Mouse (Mus musculus) forebrain, embryonic 15.5 days (tissue): ENCODE data around the gene H2-M10.6. TPM values are rescaled to one million over a fixed set of nuclear protein-coding genes. Genes with fewer than 3 reads are reported as not detected.
"Not testable (repeated sequence)": the region's sequence is repeated elsewhere in the genome, so short reads cannot be mapped to it uniquely, and the experiment has no call there.

ENCODE experiments used
- ATAC-seq: fragments of 200-750 bp; cut with Nextera tagmentation; replicated peaks from 2 replicates; pipeline ENCODE4 v1.8.0; 2017; ENCODE audit warnings: mild to moderate bottlenecking, moderate TSS enrichment, moderate library complexity
- H3K27ac ChIP-seq: fragments of 300-500 bp; sonication (generic); replicated peaks from 2 replicates; pipeline ENCODE4 v1.5.1; 2015; ENCODE audit warnings: mild to moderate bottlenecking, inconsistent platforms
- H3K27me3 ChIP-seq: fragments of 300-500 bp; sonication (generic); 2 replicates; pipeline ENCODE4 v1.6.1; 2015; ENCODE audit warnings: inconsistent platforms
- H3K36me3 ChIP-seq: fragments of 300-500 bp; sonication (generic); 2 replicates; pipeline ENCODE4 v1.6.1; 2015; ENCODE audit warnings: mild to moderate bottlenecking, inconsistent platforms
- H3K4me1 ChIP-seq: fragments of 300-500 bp; sonication (generic); 2 replicates; pipeline ENCODE4 v1.6.1; 2015; ENCODE audit warnings: inconsistent platforms
- H3K4me2 ChIP-seq: fragments of 300-500 bp; sonication (generic); replicated peaks from 2 replicates; pipeline ENCODE4 v1.6.1; 2015; ENCODE audit warnings: mild to moderate bottlenecking, inconsistent platforms
- H3K4me3 ChIP-seq: fragments of 300-500 bp; sonication (generic); 2 replicates; pipeline ENCODE4 v1.5.1; 2015; ENCODE audit warnings: mild to moderate bottlenecking, inconsistent platforms
- H3K9ac ChIP-seq: fragments of 300-500 bp; sonication (generic); replicated peaks from 2 replicates; pipeline ENCODE4 v1.6.1; 2015; ENCODE audit warnings: mild to moderate bottlenecking, inconsistent platforms
- H3K9me3 ChIP-seq: fragments of 300-500 bp; sonication (generic); 2 replicates; pipeline ENCODE4 v1.6.1; 2016; ENCODE audit warnings: inconsistent platforms
- WGBS: fragments of 180-500 bp; shearing (Covaris S2); methylation state at CpG from one replicate; pipeline ENCODE4 v1.1.7; 2015; ENCODE audit warnings: mixed read lengths; 5-methylcytosine and 5-hydroxymethylcytosine counted together
- polyA plus RNA-seq: library from polyadenylated mRNA; unstranded; fragments of >200 nt; fragmentation: Nextera tagmentation; extraction: Ambion mirVana; gene quantifications from 2 replicates; pipeline ENCODE4 v1.2.1, GENCODE M21; 2015

H2-M10.6 gene
- not detected in 2 replicates for polyA plus RNA-seq

- Histone ChIP-seq H3K9ac (no peak within 1 kb of the TSS), H3K4me2 (no peak within 1 kb of the TSS), H3K36me3 (no peaks in the 10 kb centered on the region), H3K27me3 (no peaks in the 10 kb centered on the region), H3K4me1 (no peaks in the 10 kb centered on the region), H3K27ac (no peak within 1 kb of the TSS), H3K4me3 (no peak within 1 kb of the TSS), H3K9me3 (no peaks in the 10 kb centered on the region)
- no peak for ATAC-seq
These were observed at the start of gene H2-M10.6 for GRCm38 (mm10) chr17:36811871-36812270. TSS of gene H2-M10.6 (plus strand) at chr17:36812171.

- Histone ChIP-seq H3K9me3 (no peaks in the 10 kb centered on the region), H3K27ac (no peak overlapping the region), H3K9ac (no peak overlapping the region), H3K4me1 (no peaks in the 10 kb centered on the region), H3K27me3 (no peaks in the 10 kb centered on the region), H3K4me3 (no peak overlapping the region), H3K4me2 (no peak overlapping the region), H3K36me3 (no peaks in the 10 kb centered on the region)
- WGBS = 60% methylated on average over 2 of the region's 2 CpGs
- ATAC-seq = no peak
These were observed 48.2 kb upstream of the H2-M10.6 start for GRCm38 (mm10) chr17:36763816-36764215.

GRCm38 (mm10) chr17:36764244-36764643 is 47.7 kb upstream of the H2-M10.6 start:
- H3K9ac ChIP-seq, H3K27ac ChIP-seq, H3K4me2 ChIP-seq, H3K36me3 ChIP-seq, H3K4me1 ChIP-seq, H3K27me3 ChIP-seq, H3K9me3 ChIP-seq, ATAC-seq, H3K4me3 ChIP-seq: not testable (repeated sequence)
- 41% methylated on average over 2 of the region's 2 CpGs for WGBS

- ATAC-seq, H3K27me3 ChIP-seq, H3K36me3 ChIP-seq, H3K4me2 ChIP-seq, H3K4me3 ChIP-seq, H3K27ac ChIP-seq, H3K9ac ChIP-seq, H3K9me3 ChIP-seq, H3K4me1 ChIP-seq: not testable (repeated sequence)
- 66% methylated on average over 2 of the region's 2 CpGs for WGBS
These were observed 46.6 kb upstream of the H2-M10.6 start for GRCm38 (mm10) chr17:36765403-36765802.

- H3K4me1 ChIP-seq, H3K9me3 ChIP-seq, ATAC-seq, H3K36me3 ChIP-seq, H3K4me3 ChIP-seq, H3K27me3 ChIP-seq, H3K9ac ChIP-seq, H3K27ac ChIP-seq, H3K4me2 ChIP-seq: not testable (repeated sequence)
- WGBS = 79% methylated on average over 2 of the region's 2 CpGs
These were observed 39.4 kb upstream of the H2-M10.6 start, which contains the start of gene H2-M10.5 for GRCm38 (mm10) chr17:36772610-36773009. TSS of gene H2-M10.5 (plus strand) at chr17:36772910.

GRCm38 (mm10) chr17:36781533-36781932 is 30.4 kb upstream of the H2-M10.6 start:
- no peaks in the 10 kb centered on the region for H3K36me3 ChIP-seq
- H3K4me3 ChIP-seq = no peak overlapping the region
- 67% methylated on average over 3 of the region's 3 CpGs for WGBS
- H3K9ac ChIP-seq = no peak overlapping the region
- H3K27me3 ChIP-seq = no peaks in the 10 kb centered on the region
- H3K27ac ChIP-seq = no peak overlapping the region
- H3K4me1 ChIP-seq = no peaks in the 10 kb centered on the region
- H3K9me3 ChIP-seq = no peaks in the 10 kb centered on the region
- no peak overlapping the region for H3K4me2 ChIP-seq
- no peak for ATAC-seq

- H3K9me3 ChIP-seq, H3K36me3 ChIP-seq, H3K4me2 ChIP-seq, H3K9ac ChIP-seq, H3K4me1 ChIP-seq, H3K4me3 ChIP-seq, H3K27me3 ChIP-seq, H3K27ac ChIP-seq: not testable (repeated sequence)
- ATAC-seq = peak; percentile 66; the same call in 1 of the 2 replicates
- WGBS = 42% methylated on average over 1 of the region's 1 CpGs
These were observed 25.5 kb upstream of the H2-M10.6 start for GRCm38 (mm10) chr17:36786483-36786886.

GRCm38 (mm10) chr17:36788351-36788750 is 23.6 kb upstream of the H2-M10.6 start:
- WGBS = 80% methylated on average over 2 of the region's 2 CpGs
- Histone ChIP-seq H3K27ac (no peak overlapping the region), H3K36me3 (no peaks in the 10 kb centered on the region), H3K4me3 (no peak overlapping the region), H3K27me3 (no peaks in the 10 kb centered on the region), H3K4me1 (no peaks in the 10 kb centered on the region), H3K9ac (no peak overlapping the region), H3K9me3 (no peaks in the 10 kb centered on the region), H3K4me2 (no peak overlapping the region)
- 0 out of 2 replicates have a peak, but pooled peaks have one; percentile 39 for ATAC-seq

GRCm38 (mm10) chr17:36788801-36789200 is 23.2 kb upstream of the H2-M10.6 start:
- not testable (repeated sequence) for H3K4me2 ChIP-seq, H3K4me1 ChIP-seq, H3K27me3 ChIP-seq, H3K36me3 ChIP-seq, H3K9me3 ChIP-seq, H3K27ac ChIP-seq, H3K9ac ChIP-seq, H3K4me3 ChIP-seq
- peak; percentile 88 for ATAC-seq

GRCm38 (mm10) chr17:36799493-36799892 is 12.5 kb upstream of the H2-M10.6 start:
- no peak for ATAC-seq
- Histone ChIP-seq H3K4me1 (no peaks in the 10 kb centered on the region), H3K27me3 (no peaks in the 10 kb centered on the region), H3K4me3 (no peak overlapping the region), H3K9ac (no peak overlapping the region), H3K4me2 (no peak overlapping the region), H3K27ac (no peak overlapping the region), H3K9me3 (no peaks in the 10 kb centered on the region), H3K36me3 (no peaks in the 10 kb centered on the region)
- WGBS = 93% methylated on average over 10 of the region's 10 CpGs

- not testable (repeated sequence) for H3K36me3 ChIP-seq, H3K27me3 ChIP-seq, H3K27ac ChIP-seq, H3K4me3 ChIP-seq, ATAC-seq, H3K9me3 ChIP-seq, H3K4me2 ChIP-seq, H3K9ac ChIP-seq, H3K4me1 ChIP-seq
- WGBS = 85% methylated on average over 4 of the region's 4 CpGs
These were observed 12.0 kb upstream of the H2-M10.6 start for GRCm38 (mm10) chr17:36799921-36800462.

- H3K9ac ChIP-seq = no peak overlapping the region
- no peak for ATAC-seq
- no peaks in the 10 kb centered on the region for H3K9me3 ChIP-seq
- H3K27me3 ChIP-seq = no peaks in the 10 kb centered on the region
- no peak overlapping the region for H3K27ac ChIP-seq
- H3K4me3 ChIP-seq = no peak overlapping the region
- H3K4me1 ChIP-seq = no peaks in the 10 kb centered on the region
- H3K36me3 ChIP-seq = no peaks in the 10 kb centered on the region
- no peak overlapping the region for H3K4me2 ChIP-seq
These were observed 12.0 kb downstream of the H2-M10.6 start for GRCm38 (mm10) chr17:36824005-36824404.

GRCm38 (mm10) chr17:36825525-36825924 is 13.6 kb downstream of the H2-M10.6 start:
- H3K9me3 ChIP-seq = no peaks in the 10 kb centered on the region
- peak; percentile 66 for ATAC-seq
- H3K4me3 ChIP-seq = no peak overlapping the region
- no peaks in the 10 kb centered on the region for H3K4me1 ChIP-seq
- H3K27me3 ChIP-seq = no peaks in the 10 kb centered on the region
- H3K27ac ChIP-seq = no peak overlapping the region
- H3K36me3 ChIP-seq = no peaks in the 10 kb centered on the region
- H3K9ac ChIP-seq = no peak overlapping the region
- WGBS = 21% methylated on average over 4 of the region's 4 CpGs
- H3K4me2 ChIP-seq = no peak overlapping the region
